8 mouse cellular contexts compared by ENCODE assay signal in genomic region chr10:14544941-14545717, GRCm38 (mm10). TPM values are rescaled to one million over a fixed set of nuclear protein-coding genes. Genes with fewer than 3 reads are reported as not detected.
DNase-seq lines count a peak whose midpoint lies in the region; ATAC-seq lines count a peak whose summit lies in the region.

Adgrg6 (minus strand) TSS chr10:14545659.

- peak within 1 kb of the TSS; percentile 44; the same call in 1 of the 2 replicates for H3K27ac ChIP-seq in embryonic facial prominence, embryonic 14.5 days (replicated peaks; ENCODE audit: low read depth, low read length)
- peak within 1 kb of the TSS; percentile 72 for H3K27ac ChIP-seq in heart, embryonic 15.5 days

- WGBS in embryonic facial prominence, embryonic 14.5 days: under 1% methylated on average over 46 of the region's 81 CpGs
- WGBS in heart, embryonic 15.5 days: under 1% methylated on average over 81 of the region's 81 CpGs

- peak within 1 kb of the TSS; percentile 84 for H3K4me3 ChIP-seq in embryonic facial prominence, embryonic 14.5 days (ENCODE audit: low read depth, low read length)
- H3K4me3 ChIP-seq in heart, embryonic 15.5 days: peak within 1 kb of the TSS; percentile 87

- H3K4me2 ChIP-seq in embryonic facial prominence, embryonic 14.5 days (ENCODE audit: low read depth, low read length): peak within 1 kb of the TSS; percentile 100
- H3K4me2 ChIP-seq in heart, embryonic 15.5 days: peak within 1 kb of the TSS; percentile 100

- ATAC-seq in embryonic facial prominence, embryonic 14.5 days (ENCODE audit: low read depth): peak; percentile 75
- peak; percentile 81 for ATAC-seq in heart, embryonic 15.5 days (replicated peaks; ENCODE audit: insufficient number of reproducible peaks, insufficient read depth, low FRiP score, low read depth)

- 0 out of 2 replicates have a peak, but pooled peaks cover 10% of the 10 kb centered on the region for H3K27me3 ChIP-seq in embryonic facial prominence, embryonic 14.5 days (replicated peaks; ENCODE audit: control insufficient read depth, insufficient read depth, low read length)
- H3K27me3 ChIP-seq in heart, embryonic 15.5 days: peaks cover 17% of the 10 kb centered on the region

- 0 out of 2 replicates have a peak, but pooled peaks cover 4% of the 10 kb centered on the region for H3K4me1 ChIP-seq in embryonic facial prominence, embryonic 14.5 days (ENCODE audit: control insufficient read depth, insufficient read depth, low read length)
- H3K4me1 ChIP-seq in heart, embryonic 15.5 days (replicated peaks): peaks cover 4% of the 10 kb centered on the region; the same call in 1 of the 2 replicates

- H3K9ac ChIP-seq in embryonic facial prominence, embryonic 14.5 days (ENCODE audit: low read depth, low read length): peak within 1 kb of the TSS; percentile 78
- H3K9ac ChIP-seq in heart, embryonic 15.5 days: peak within 1 kb of the TSS; percentile 72

- DNase-seq in right cerebral cortex, postnatal 14 days: peak; percentile 23
- DNase-seq in right cerebral cortex, postnatal 36 days (ENCODE audit: low spot score in 2 of 2): no peak
- peak; percentile 42 for DNase-seq in embryonic facial prominence, embryonic 14.5 days (ENCODE audit: low spot score)
- DNase-seq in kidney, postnatal 10 days: peak; percentile 72
- DNase-seq in lung, postnatal 25 days (ENCODE audit: low spot score): peak; percentile 51
- DNase-seq in retina, postnatal 1 day: peak; percentile 68
- DNase-seq in layer of hippocampus, adult 8-10 months (ENCODE audit: low spot score in 2 of 2): no peak

- no peaks in the 10 kb centered on the region for H3K9me3 ChIP-seq in embryonic facial prominence, embryonic 14.5 days (ENCODE audit: control insufficient read depth, low read length)
- H3K9me3 ChIP-seq in heart, embryonic 15.5 days (replicated peaks): no peaks in the 10 kb centered on the region

- no peaks in the 10 kb centered on the region for H3K36me3 ChIP-seq in embryonic facial prominence, embryonic 14.5 days (ENCODE audit: control insufficient read depth, insufficient read depth, low read length)
- no peaks in the 10 kb centered on the region for H3K36me3 ChIP-seq in heart, embryonic 15.5 days

RNA-seq across cellular contexts. Expression of gene Adgrg6, which starts in this region (rescaled TPM):
- 13.0 and 15.7 TPM in 2 replicates for polyA plus RNA-seq in embryonic facial prominence, embryonic 14.5 days (2014; fragmentation: Nextera tagmentation; extraction: Ambion mirVana)
- 9.6 and 12.7 TPM in 2 replicates for polyA plus RNA-seq in heart, embryonic 15.5 days (2015; fragmentation: Nextera tagmentation; extraction: Ambion mirVana)
- total RNA-seq in layer of hippocampus, adult 8-10 months (2022): 1 to 10 TPM; 1.0 to 3.8 (median 2.0) TPM

Comparison
In these comparisons a context has a peak if more than half of its experiments do, and no peak if none do; other contexts are left out.
1. DNase-seq: peak in right cerebral cortex, postnatal 14 days (single experiment), embryonic facial prominence, embryonic 14.5 days (single experiment), kidney, postnatal 10 days (single experiment), lung, postnatal 25 days (single experiment) and retina, postnatal 1 day (single experiment); none in right cerebral cortex, postnatal 36 days (0 of 2) and layer of hippocampus, adult 8-10 months (0 of 2).